In the genomic region with DNA sequence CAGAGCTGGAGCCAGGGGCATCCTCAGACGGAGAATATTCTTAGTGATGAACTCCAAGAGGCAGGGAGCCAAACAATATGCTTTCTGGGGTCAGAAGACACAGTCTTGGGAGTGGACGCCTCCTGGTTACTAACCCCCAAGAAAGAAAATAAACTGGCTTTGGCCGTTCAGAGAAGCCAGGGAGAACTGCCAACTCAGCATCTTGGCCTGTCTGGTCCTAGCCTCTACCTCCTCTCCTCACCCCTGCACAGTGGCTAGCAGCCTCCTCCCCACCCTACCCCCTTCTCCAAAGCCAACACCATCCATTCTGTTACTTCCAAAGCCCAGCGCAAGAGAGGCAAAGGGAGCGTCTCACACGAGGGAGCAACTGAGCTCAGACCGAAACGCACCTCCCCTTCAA, we compare ENCODE assay signal across 28 mouse cellular contexts. TPM values are rescaled to one million over a fixed set of nuclear protein-coding genes. Genes with fewer than 3 reads are reported as not detected.
DNase-seq lines count a peak whose midpoint lies in the region; ATAC-seq and TF ChIP-seq lines count a peak whose summit lies in the region.
"Had no signal": no experiment of that assay in that cellular context is flagged by ENCODE, and none has a peak within 500 bp of the region (broad histone marks: within the 10 kb centered on the region; RNA-seq: fewer than 3 reads in every experiment).

No protein-coding gene starts in this region.

- no peak overlapping the region for H3K4me3 ChIP-seq in cerebellum, adult 2 months (replicated peaks; ENCODE audit: insufficient read depth, low read depth, low read length)
- no peak overlapping the region for H3K4me3 ChIP-seq in lung, embryonic 14.5 days (ENCODE audit: low read depth, low read length)
- no peak overlapping the region for H3K4me3 ChIP-seq in CH12.LX (replicated peaks in 1 of 3; ENCODE audit: low read depth in 2 of 3, low read length in 2 of 3, poor library complexity in 1 of 3)
- H3K4me3 ChIP-seq in embryonic fibroblast, embryonic 13.5 days (ENCODE audit: insufficient read depth, low read length): no peak overlapping the region
- H3K4me3 ChIP-seq in liver, embryonic 12.5 days: no peak overlapping the region
- H3K4me3 ChIP-seq: erythroblast, embryonic 14.5 days; heart, adult 2 months; heart, embryonic 12.5 days; layer of hippocampus, adult 2 months; left cerebral cortex, adult 2 months had no signal

- no peak overlapping the region for H3K27ac ChIP-seq in cerebellum, adult 2 months (ENCODE audit: insufficient read depth, low read length)
- H3K27ac ChIP-seq in lung, embryonic 14.5 days (ENCODE audit: low read depth): no peak overlapping the region
- H3K27ac ChIP-seq in CH12.LX (ENCODE audit: insufficient read depth, low read depth): no peak overlapping the region
- H3K27ac ChIP-seq in embryonic fibroblast, embryonic 13.5 days (ENCODE audit: insufficient read depth, low read length): peak overlapping the region; percentile 48
- H3K27ac ChIP-seq in liver, embryonic 12.5 days: no peak overlapping the region
- H3K27ac ChIP-seq: heart, adult 2 months; hindbrain, embryonic 14.5 days; left cerebral cortex, adult 2 months; macrophage had no signal

- H3K36me3 ChIP-seq in lung, embryonic 14.5 days (ENCODE audit: insufficient read depth): no peaks in the 10 kb centered on the region
- no peaks in the 10 kb centered on the region for H3K36me3 ChIP-seq in CH12.LX (replicated peaks in 1 of 2; ENCODE audit: control insufficient read depth in 1 of 2, insufficient read depth in 1 of 2, low read length in 1 of 2)
- no peaks in the 10 kb centered on the region for H3K36me3 ChIP-seq in liver, embryonic 12.5 days
- H3K36me3 ChIP-seq: heart, embryonic 12.5 days had no signal

- no peak for ATAC-seq in lung, embryonic 14.5 days (ENCODE audit: insufficient read depth)
- ATAC-seq in liver, embryonic 12.5 days: no peak
- ATAC-seq: forebrain, postnatal 0 days; inflammation-experienced regulatory T-cells, adult 6 months; liver, postnatal 0 days; lung, postnatal 0 days had no signal

- no peak overlapping the region for H3K4me2 ChIP-seq in lung, embryonic 14.5 days
- H3K4me2 ChIP-seq in CH12.LX (ENCODE audit: insufficient read depth, low read depth, poor library complexity, severe bottlenecking): no peak overlapping the region
- H3K4me2 ChIP-seq in liver, embryonic 12.5 days: no peak overlapping the region
- H3K4me2 ChIP-seq: heart, embryonic 12.5 days; hindbrain, embryonic 14.5 days; liver, embryonic 11.5 days had no signal

- no peaks in the 10 kb centered on the region for H3K79me2 ChIP-seq in CH12.LX (replicated peaks; ENCODE audit: control insufficient read depth, extremely low read depth, insufficient read depth, poor library complexity, severe bottlenecking)

- dilution Hi-C loops in CH12.LX (cut with MboI; ENCODE audit: extremely low pct_ligation_motif_present, extremely low pct_unique_long_range_greater_than_20kb, low sequenced_read_pairs): no loop called here

- no peak for TF ChIP-seq POLR2A in cerebellum, adult 2 months (IDR thresholded peaks at IDR 0.05; ENCODE audit: borderline replicate concordance, insufficient read depth, low read length)
- no peak for TF ChIP-seq POLR2A in CH12.LX (IDR thresholded peaks at IDR 0.05; ENCODE audit: low read depth, low read length)
- no peak for TF ChIP-seq POLR2A in embryonic fibroblast, embryonic 13.5 days (IDR thresholded peaks at IDR 0.05; ENCODE audit: low read depth, low read length)

- H3K9ac ChIP-seq in lung, embryonic 14.5 days: no peak overlapping the region
- no peak overlapping the region for H3K9ac ChIP-seq in CH12.LX (ENCODE audit: insufficient read depth, low read depth)
- H3K9ac ChIP-seq in liver, embryonic 12.5 days: no peak overlapping the region
- H3K9ac ChIP-seq: forebrain, postnatal 0 days; heart, embryonic 12.5 days; hindbrain, embryonic 14.5 days; liver, postnatal 0 days had no signal

- TF ChIP-seq CTCF in cerebellum, adult 2 months (IDR thresholded peaks at IDR 0.05; ENCODE audit: borderline replicate concordance, insufficient read depth, low read depth, low read length): no peak
- no peak for TF ChIP-seq CTCF in lung, embryonic 14.5 days (IDR thresholded peaks at IDR 0.05; ENCODE audit: low read depth)
- TF ChIP-seq CTCF in CH12.LX (conservative IDR thresholded peaks at IDR 0.05 in 1 of 2, IDR thresholded peaks at IDR 0.05 in 1 of 2; ENCODE audit: low read depth in 2 of 2, low read length in 2 of 2): no peak
- TF ChIP-seq CTCF in embryonic fibroblast, embryonic 13.5 days (IDR thresholded peaks at IDR 0.05; ENCODE audit: borderline replicate concordance, insufficient read depth, low read length): no peak

- H3K9me3 ChIP-seq in lung, embryonic 14.5 days (ENCODE audit: low read depth, low read length): no peaks in the 10 kb centered on the region
- H3K9me3 ChIP-seq in CH12.LX (replicated peaks; ENCODE audit: low read length): no peaks in the 10 kb centered on the region
- no peaks in the 10 kb centered on the region for H3K9me3 ChIP-seq in liver, embryonic 12.5 days (replicated peaks)

- in situ Hi-C loops in CH12.LX (cut with MboI; ENCODE audit: low pct_ligation_motif_present, low pct_unique_long_range_greater_than_20kb, low sequenced_read_pairs): loop anchor here (10.0 kb wide), 1 partner anchor 88 kb away; no protein-coding TSS in a partner anchor

- H3K27me3 ChIP-seq in cerebellum, adult 2 months (ENCODE audit: control insufficient read depth, insufficient read depth, low read length): no peaks in the 10 kb centered on the region
- H3K27me3 ChIP-seq in lung, embryonic 14.5 days (ENCODE audit: insufficient read depth, low read length): no peaks in the 10 kb centered on the region
- H3K27me3 ChIP-seq in CH12.LX (replicated peaks): peaks cover 19% of the 10 kb centered on the region
- H3K27me3 ChIP-seq in liver, embryonic 12.5 days (replicated peaks): 0 out of 2 replicates have a peak, but pooled peaks cover 5% of the 10 kb centered on the region

- no peaks in the 10 kb centered on the region for H3K4me1 ChIP-seq in cerebellum, adult 2 months (ENCODE audit: control insufficient read depth, insufficient read depth, low read length)
- peaks cover 10% of the 10 kb centered on the region; the same call in 1 of the 2 replicates for H3K4me1 ChIP-seq in lung, embryonic 14.5 days (ENCODE audit: insufficient read depth)
- peaks cover 2 to 3% of the 10 kb centered on the region in 2 experiments; a peak in 1 of 4 replicates for H3K4me1 ChIP-seq in CH12.LX (ENCODE audit: control insufficient read depth in 1 of 2, insufficient read depth in 2 of 2)
- H3K4me1 ChIP-seq in embryonic fibroblast, embryonic 13.5 days (ENCODE audit: control insufficient read depth, insufficient read depth, low read length): peaks cover 3% of the 10 kb centered on the region; the same call in 1 of the 2 replicates
- H3K4me1 ChIP-seq in liver, embryonic 12.5 days: peaks cover 4% of the 10 kb centered on the region; the same call in 1 of the 2 replicates

- DNase-seq in cerebellum, postnatal 14 days: peak; percentile 29 to 54
- no peak for DNase-seq in cerebellum, adult 2 months
- DNase-seq in lung, embryonic 14.5 days: peak; percentile 43
- no peak for DNase-seq in lung, postnatal 10 days
- DNase-seq in CH12.LX (ENCODE audit: extremely low read depth): no peak
- no peak for DNase-seq in kidney, adult 18-20 months
- DNase-seq: cerebellum, adult 9-11 months; forebrain, postnatal 0 days; heart, adult 2 months; heart, postnatal 4 days; kidney, adult 2 months; kidney, postnatal 36 days; liver, postnatal 0 days; midbrain, embryonic 14.5 days; spleen, adult 18-20 months; thymus, postnatal 4 days had no signal

- TF ChIP-seq RAD21 in CH12.LX (IDR thresholded peaks at IDR 0.05; ENCODE audit: low read depth, low read length): no peak

- no peak for TF ChIP-seq EP300 in CH12.LX (IDR thresholded peaks at IDR 0.05; ENCODE audit: low read length)

- WGBS in cerebellum, adult 2 months: 50% methylated on average over 8 of the region's 8 CpGs
- 62% methylated on average over 8 of the region's 8 CpGs for WGBS in lung, embryonic 14.5 days
- WGBS in liver, embryonic 12.5 days (ENCODE audit: insufficient replicate concordance): 71% methylated on average over 8 of the region's 8 CpGs

TF ChIP-seq in CH12.LX, 34 proteins besides CTCF, POLR2A, EP300 and RAD21:
- TF ChIP-seq ZKSCAN1 (IDR thresholded peaks at IDR 0.05; ENCODE audit: borderline replicate concordance, low read depth, low read length): no peak
- peak; percentile 60; the same call in 1 of the 2 replicates for TF ChIP-seq MAFK (IDR thresholded peaks at IDR 0.05; ENCODE audit: insufficient replicate concordance, low read length)
- no peak for TF ChIP-seq IRF4 (IDR thresholded peaks at IDR 0.05; ENCODE audit: low read depth, low read length)

RNA-seq across cellular contexts. Expression of a gene that starts 35.4 kb away (rescaled TPM):
- polyA plus RNA-seq in cerebellum, adult 2 months (2012; rRNA removed): 0.29 and 0.33 TPM in 2 replicates
- polyA plus RNA-seq in lung, embryonic 14.5 days (2014; fragmentation: Nextera tagmentation; extraction: Ambion mirVana): 0.49 and 0.51 TPM in 2 replicates
- total RNA-seq in CH12.LX (2012; rRNA removed): 0.04 TPM in 1 of 2 replicates, not detected in the other
- total RNA-seq in CH12.LX (2014; rRNA removed): 0.04 TPM in 2 replicates
- polyA plus RNA-seq in CH12.LX (2012; ENCODE audit: insufficient read length, low read depth): 0.26 and 0.31 TPM in 2 replicates
- 139 and 166 TPM in 2 replicates for polyA plus RNA-seq in embryonic fibroblast, embryonic 13.5 days (2011; ENCODE audit: insufficient read length, low read depth, missing spikeins)
- 0.12 and 0.21 TPM in 2 replicates for polyA plus RNA-seq in liver, embryonic 12.5 days (2016; fragmentation: Nextera tagmentation; extraction: Ambion mirVana)
- total RNA-seq: megakaryocyte-erythroid progenitor cell, adult 5-6 weeks had no signal
- polyA plus RNA-seq: erythroblast, embryonic 14.5 days; macrophage had no signal

Comparison
In these comparisons a context has a peak if more than half of its experiments do, and no peak if none do; other contexts are left out.
1. DNase-seq: peak in cerebellum, postnatal 14 days (2 of 2) and lung, embryonic 14.5 days (single experiment); none in cerebellum, adult 2 months (0 of 2), lung, postnatal 10 days (single experiment), CH12.LX (single experiment) and kidney, adult 18-20 months (single experiment).
2. RNA of a gene that starts 35.4 kb away (polyA plus RNA-seq): 139 to 166 TPM in embryonic fibroblast, embryonic 13.5 days; 0.49 to 0.51 TPM in lung, embryonic 14.5 days, 0.26 to 0.31 TPM in CH12.LX, 0.29 to 0.33 TPM in cerebellum, adult 2 months and 0.12 to 0.21 TPM in liver, embryonic 12.5 days; every median in the first group is over 10 times any median in the second.